Mouse (Mus musculus): ENCODE results near the gene Cpne7. TPM values are rescaled to one million over a fixed set of nuclear protein-coding genes. Genes with fewer than 3 reads are reported as not detected.

Gene Cpne7
- polyA plus RNA-seq, 1 experiment = 2.9 TPM

GRCm38 (mm10) chr8:123103285-123103684 is 13.9 kb upstream of the Cpne7 start:
- Histone ChIP-seq H3K27me3 (ENCODE audit: control insufficient read depth, insufficient read depth, low read length, poor library complexity, severe bottlenecking) (no peaks in the 10 kb centered on the region), H3K27ac (ENCODE audit: insufficient read depth, low read length) (peak overlapping the region; percentile 73), H3K36me3 (ENCODE audit: control insufficient read depth, insufficient read depth, low read length, poor library complexity, severe bottlenecking) (peaks cover 33% of the 10 kb centered on the region), H3K4me3 (ENCODE audit: low read depth, low read length) (peak overlapping the region; percentile 84), H3K4me1 (ENCODE audit: control insufficient read depth, insufficient read depth, low read length) (no peaks in the 10 kb centered on the region), H3K9ac (ENCODE audit: low read depth, poor library complexity, severe bottlenecking) (peak overlapping the region; percentile 97), H3K9me3 (replicated peaks; ENCODE audit: control insufficient read depth, insufficient read depth, low read length, poor library complexity, severe bottlenecking) (no peaks in the 10 kb centered on the region)
- TF ChIP-seq CTCF (IDR thresholded peaks at IDR 0.05; ENCODE audit: low read depth, low read length) (no peak), EP300 (IDR thresholded peaks at IDR 0.05; ENCODE audit: insufficient read depth, low read depth, low read length) (no peak), POLR2A (IDR thresholded peaks at IDR 0.05; ENCODE audit: insufficient read depth, low read length) (no peak)

- Histone ChIP-seq H3K4me1 (ENCODE audit: control insufficient read depth, insufficient read depth, low read length) (no peaks in the 10 kb centered on the region), H3K9me3 (replicated peaks; ENCODE audit: control insufficient read depth, insufficient read depth, low read length, poor library complexity, severe bottlenecking) (no peaks in the 10 kb centered on the region), H3K4me3 (ENCODE audit: low read depth, low read length) (peak overlapping the region; percentile 84), H3K27ac (ENCODE audit: insufficient read depth, low read length) (peak overlapping the region; percentile 73), H3K27me3 (ENCODE audit: control insufficient read depth, insufficient read depth, low read length, poor library complexity, severe bottlenecking) (no peaks in the 10 kb centered on the region), H3K36me3 (ENCODE audit: control insufficient read depth, insufficient read depth, low read length, poor library complexity, severe bottlenecking) (peaks cover 33% of the 10 kb centered on the region), H3K9ac (ENCODE audit: low read depth, poor library complexity, severe bottlenecking) (peak overlapping the region; percentile 97)
- no peak for TF ChIP-seq EP300 (IDR thresholded peaks at IDR 0.05; ENCODE audit: insufficient read depth, low read depth, low read length)
- no peak for TF ChIP-seq POLR2A (IDR thresholded peaks at IDR 0.05; ENCODE audit: insufficient read depth, low read length)
- no peak for TF ChIP-seq CTCF (IDR thresholded peaks at IDR 0.05; ENCODE audit: low read depth, low read length)
Observed at GRCm38 (mm10) chr8:123104046-123104767, 13.0 kb upstream of the Cpne7 start.

- peaks cover 33% of the 10 kb centered on the region for H3K36me3 ChIP-seq (ENCODE audit: control insufficient read depth, insufficient read depth, low read length, poor library complexity, severe bottlenecking)
- H3K4me3 ChIP-seq (ENCODE audit: low read depth, low read length) = no peak overlapping the region
- H3K9me3 ChIP-seq (replicated peaks; ENCODE audit: control insufficient read depth, insufficient read depth, low read length, poor library complexity, severe bottlenecking) = no peaks in the 10 kb centered on the region
- H3K27ac ChIP-seq (ENCODE audit: insufficient read depth, low read length) = peak overlapping the region; percentile 42
- TF ChIP-seq CTCF (IDR thresholded peaks at IDR 0.05; ENCODE audit: low read depth, low read length) (no peak), POLR2A (IDR thresholded peaks at IDR 0.05; ENCODE audit: insufficient read depth, low read length) (no peak), EP300 (IDR thresholded peaks at IDR 0.05; ENCODE audit: insufficient read depth, low read depth, low read length) (no peak)
- no peak overlapping the region for H3K9ac ChIP-seq (ENCODE audit: low read depth, poor library complexity, severe bottlenecking)
- H3K27me3 ChIP-seq (ENCODE audit: control insufficient read depth, insufficient read depth, low read length, poor library complexity, severe bottlenecking) = no peaks in the 10 kb centered on the region
- no peaks in the 10 kb centered on the region for H3K4me1 ChIP-seq (ENCODE audit: control insufficient read depth, insufficient read depth, low read length)
Observed at GRCm38 (mm10) chr8:123105553-123106326, 11.4 kb upstream of the Cpne7 start.

GRCm38 (mm10) chr8:123106531-123106930 is 10.6 kb upstream of the Cpne7 start:
- Histone ChIP-seq H3K4me1 (ENCODE audit: control insufficient read depth, insufficient read depth, low read length) (no peaks in the 10 kb centered on the region), H3K27ac (ENCODE audit: insufficient read depth, low read length) (no peak overlapping the region), H3K9me3 (replicated peaks; ENCODE audit: control insufficient read depth, insufficient read depth, low read length, poor library complexity, severe bottlenecking) (no peaks in the 10 kb centered on the region), H3K27me3 (ENCODE audit: control insufficient read depth, insufficient read depth, low read length, poor library complexity, severe bottlenecking) (no peaks in the 10 kb centered on the region), H3K36me3 (ENCODE audit: control insufficient read depth, insufficient read depth, low read length, poor library complexity, severe bottlenecking) (peaks cover 33% of the 10 kb centered on the region), H3K4me3 (ENCODE audit: low read depth, low read length) (no peak overlapping the region), H3K9ac (ENCODE audit: low read depth, poor library complexity, severe bottlenecking) (no peak overlapping the region)
- no peak for TF ChIP-seq CTCF (IDR thresholded peaks at IDR 0.05; ENCODE audit: low read depth, low read length)

- H3K9me3 ChIP-seq (replicated peaks; ENCODE audit: control insufficient read depth, insufficient read depth, low read length, poor library complexity, severe bottlenecking) = no peaks in the 10 kb centered on the region
- no peak overlapping the region for H3K27ac ChIP-seq (ENCODE audit: insufficient read depth, low read length)
- no peak for TF ChIP-seq POLR2A (IDR thresholded peaks at IDR 0.05; ENCODE audit: insufficient read depth, low read length)
- H3K4me3 ChIP-seq (ENCODE audit: low read depth, low read length) = no peak overlapping the region
- no peaks in the 10 kb centered on the region for H3K27me3 ChIP-seq (ENCODE audit: control insufficient read depth, insufficient read depth, low read length, poor library complexity, severe bottlenecking)
- H3K36me3 ChIP-seq (ENCODE audit: control insufficient read depth, insufficient read depth, low read length, poor library complexity, severe bottlenecking) = peaks cover 28% of the 10 kb centered on the region
- no peak overlapping the region for H3K9ac ChIP-seq (ENCODE audit: low read depth, poor library complexity, severe bottlenecking)
- no peaks in the 10 kb centered on the region for H3K4me1 ChIP-seq (ENCODE audit: control insufficient read depth, insufficient read depth, low read length)
Observed at GRCm38 (mm10) chr8:123108010-123108409, 9.2 kb upstream of the Cpne7 start.

GRCm38 (mm10) chr8:123108953-123109352 is 8.2 kb upstream of the Cpne7 start:
- peaks cover 18% of the 10 kb centered on the region for H3K36me3 ChIP-seq (ENCODE audit: control insufficient read depth, insufficient read depth, low read length, poor library complexity, severe bottlenecking)
- H3K9ac ChIP-seq (ENCODE audit: low read depth, poor library complexity, severe bottlenecking) = no peak overlapping the region
- H3K4me3 ChIP-seq (ENCODE audit: low read depth, low read length) = no peak overlapping the region
- no peaks in the 10 kb centered on the region for H3K4me1 ChIP-seq (ENCODE audit: control insufficient read depth, insufficient read depth, low read length)
- H3K27me3 ChIP-seq (ENCODE audit: control insufficient read depth, insufficient read depth, low read length, poor library complexity, severe bottlenecking) = no peaks in the 10 kb centered on the region
- no peak overlapping the region for H3K27ac ChIP-seq (ENCODE audit: insufficient read depth, low read length)
- H3K9me3 ChIP-seq (replicated peaks; ENCODE audit: control insufficient read depth, insufficient read depth, low read length, poor library complexity, severe bottlenecking) = no peaks in the 10 kb centered on the region
- no peak for TF ChIP-seq EP300 (IDR thresholded peaks at IDR 0.05; ENCODE audit: insufficient read depth, low read depth, low read length)
- no peak for TF ChIP-seq CTCF (IDR thresholded peaks at IDR 0.05; ENCODE audit: low read depth, low read length)
- no peak for TF ChIP-seq POLR2A (IDR thresholded peaks at IDR 0.05; ENCODE audit: insufficient read depth, low read length)

All from ES-Bruce4 (cell line).